Mouse (Mus musculus) spleen, adult 2 months (tissue): ENCODE data around the gene Col27a1. TPM values are rescaled to one million over a fixed set of nuclear protein-coding genes. Genes with fewer than 3 reads are reported as not detected.

Source experiments
- DNase-seq, 2 experiments: peaks; one replicate each; pipeline versions ENCODE4 v3.0.0 to v3.0.0-alpha.2; 2012 to 2021; ENCODE audit warnings: low spot score in 2 of 2, low read depth in 1 of 2
- H3K27ac ChIP-seq: fragments of 200-500 bp; 2 replicates; pipeline ENCODE4 v1.5.1; 2012; ENCODE audit warnings: low read length, inconsistent platforms; ENCODE audit not compliant: insufficient read depth
- H3K27me3 ChIP-seq: fragments of 200-500 bp; 2 replicates; pipeline ENCODE4 v1.6.1; 2012; ENCODE audit warnings: mild to moderate bottlenecking, moderate library complexity, low read length, inconsistent platforms; ENCODE audit not compliant: control insufficient read depth, insufficient read depth
- H3K36me3 ChIP-seq: fragments of 200-500 bp; 2 replicates; pipeline ENCODE4 v1.6.1; 2012; ENCODE audit warnings: mild to moderate bottlenecking, low read length, inconsistent platforms; ENCODE audit not compliant: control insufficient read depth, insufficient read depth
- H3K4me1 ChIP-seq: fragments of 200-500 bp; 2 replicates; pipeline ENCODE4 v1.6.1; 2011; ENCODE audit warnings: inconsistent platforms; ENCODE audit not compliant: control insufficient read depth, insufficient read depth, insufficient read length
- H3K4me3 ChIP-seq: fragments of 200-500 bp; 2 replicates; pipeline ENCODE4 v1.5.1; 2011; ENCODE audit warnings: mild to moderate bottlenecking, inconsistent platforms; ENCODE audit not compliant: insufficient read depth, insufficient read length; ENCODE audit errors: extremely low read depth
- CTCF ChIP-seq: fragments of 200-500 bp; IDR thresholded peaks from 2 replicates; pipeline ENCODE4 v1.5.1; 2011; ENCODE audit warnings: mild to moderate bottlenecking, inconsistent platforms; ENCODE audit not compliant: insufficient read depth, insufficient read length, insufficient replicate concordance; ENCODE audit errors: extremely low read depth
- POLR2A ChIP-seq: fragments of 200-500 bp; IDR thresholded peaks from 2 replicates; pipeline ENCODE4 v1.6.1; 2011; ENCODE audit warnings: low read depth, low read length, inconsistent platforms
- WGBS: fragments of 180-500 bp; shearing (Covaris S2); methylation state at CpG from one replicate; pipeline ENCODE4 v1.1.7; 2018; 5-methylcytosine and 5-hydroxymethylcytosine counted together
- polyA plus RNA-seq: library from polyadenylated mRNA; depleted of rRNA; stranded (reverse); fragments of >200 nt; gene quantifications from 2 replicates; pipeline ENCODE4 v1.2.3, GENCODE M21; 2012

The Col27a1 gene
- polyA plus RNA-seq, 1 experiment, result 9.1 TPM

DNA sequence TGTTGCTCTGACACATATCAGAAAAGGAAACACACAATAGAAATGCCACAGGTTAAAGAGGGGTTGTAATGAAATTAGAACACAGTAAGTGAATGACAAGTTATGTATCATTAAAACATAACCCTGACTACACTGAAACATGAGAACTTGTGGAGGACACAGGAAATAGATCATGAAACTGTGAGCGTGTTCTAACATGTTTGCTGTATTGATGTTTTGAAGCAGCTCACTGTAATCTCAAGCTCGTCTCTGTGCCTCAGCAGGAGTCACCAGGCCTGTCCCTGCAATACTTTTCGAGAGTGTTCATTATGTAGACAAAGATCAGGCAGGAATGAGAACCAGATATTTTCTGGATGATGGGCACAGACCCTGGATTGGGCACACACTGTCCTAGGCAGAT, 129.8 kb downstream of the Col27a1 start:
- no peak overlapping the region for H3K27ac ChIP-seq
- 90% methylated on average over 3 of the region's 3 CpGs for WGBS
- H3K36me3 ChIP-seq, result no peaks in the 10 kb centered on the region
- TF ChIP-seq CTCF, result no peak
- TF ChIP-seq POLR2A, result no peak
- H3K4me1 ChIP-seq, result no peaks in the 10 kb centered on the region
- H3K4me3 ChIP-seq, result no peak overlapping the region
- H3K27me3 ChIP-seq, result no peaks in the 10 kb centered on the region
- DNase-seq, result no peak

DNA sequence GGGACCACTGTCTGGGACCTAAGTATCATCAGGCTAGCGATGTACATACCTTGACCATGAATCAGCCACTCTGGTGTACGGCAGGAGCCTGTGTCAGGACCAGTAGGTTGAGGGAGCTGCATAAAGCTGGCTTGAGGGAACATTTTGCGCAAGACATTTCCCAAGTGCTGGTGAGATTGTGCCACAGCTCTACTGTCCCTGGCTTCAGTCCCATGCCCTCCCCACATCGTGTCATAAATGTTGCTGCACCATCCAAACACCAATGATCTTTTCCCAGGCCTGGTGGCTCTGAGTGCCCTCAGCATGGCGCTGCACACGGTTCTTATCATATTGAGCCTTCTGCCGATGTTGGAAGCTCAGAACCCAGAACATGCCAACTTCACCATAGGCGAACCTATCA, 130.5 kb downstream of the Col27a1 start, which contains the start of gene Orm1:
Gene Orm1 (plus strand): TSS at position 266 of the 400 bp plus-strand sequence.
- H3K4me3 ChIP-seq, result no peak within 1 kb of the TSS
- H3K36me3 ChIP-seq, result no peaks in the 10 kb centered on the region
- DNase-seq, result no peak
- H3K4me1 ChIP-seq, result no peaks in the 10 kb centered on the region
- WGBS, result 86% methylated on average over 8 of the region's 8 CpGs
- no peaks in the 10 kb centered on the region for H3K27me3 ChIP-seq
- no peak within 1 kb of the TSS for H3K27ac ChIP-seq
- TF ChIP-seq POLR2A (no peak), CTCF (no peak)

DNA sequence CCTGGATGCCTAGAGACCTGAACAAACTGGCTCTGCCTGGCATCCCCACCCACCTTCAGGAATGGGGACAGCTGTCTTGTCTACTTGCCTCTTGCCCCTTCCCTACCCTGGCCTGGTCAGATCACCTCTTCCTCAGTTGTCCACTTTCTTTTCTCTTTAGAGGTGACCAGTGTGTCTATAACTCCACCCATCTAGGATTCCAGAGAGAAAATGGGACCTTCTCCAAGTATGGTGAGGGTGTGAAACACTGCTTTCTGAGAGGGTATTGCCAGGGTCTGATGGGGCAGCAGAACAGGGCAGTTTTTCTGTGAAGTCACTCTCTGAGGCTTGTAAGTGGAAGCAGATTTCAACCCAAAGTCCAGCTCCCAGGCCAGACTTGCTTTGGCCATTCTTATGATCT, 131.5 kb downstream of the Col27a1 start:
- TF ChIP-seq CTCF, result no peak
- TF ChIP-seq POLR2A, result no peak
- H3K27me3 ChIP-seq, result no peaks in the 10 kb centered on the region
- no peak for DNase-seq
- H3K4me1 ChIP-seq, result no peaks in the 10 kb centered on the region
- H3K36me3 ChIP-seq, result no peaks in the 10 kb centered on the region
- no peak overlapping the region for H3K27ac ChIP-seq
- H3K4me3 ChIP-seq, result no peak overlapping the region

DNA sequence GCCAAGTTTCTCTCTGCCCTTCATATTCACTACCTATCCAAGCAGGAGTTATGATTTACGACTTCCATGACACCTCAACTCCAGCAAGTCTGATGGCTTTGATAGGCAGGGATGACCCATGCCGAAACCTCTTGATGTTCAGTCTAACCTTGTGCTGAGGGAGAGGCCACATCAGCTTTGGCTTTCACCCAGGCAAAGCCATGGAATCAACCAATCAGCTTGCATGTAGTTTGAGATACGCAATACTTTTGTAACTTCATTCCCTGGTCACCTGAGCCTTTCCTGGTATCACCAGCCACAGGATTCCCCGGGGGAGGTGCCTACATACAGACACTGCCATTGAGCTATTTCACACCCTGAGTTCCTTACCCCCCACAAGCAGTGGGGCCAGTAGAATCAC, 132.9 kb downstream of the Col27a1 start:
- DNase-seq, result no peak
- H3K4me3 ChIP-seq, result no peak overlapping the region
- no peaks in the 10 kb centered on the region for H3K36me3 ChIP-seq
- 86% methylated on average over 4 of the region's 4 CpGs for WGBS
- TF ChIP-seq POLR2A (no peak), CTCF (no peak)
- H3K4me1 ChIP-seq, result no peaks in the 10 kb centered on the region
- no peaks in the 10 kb centered on the region for H3K27me3 ChIP-seq
- H3K27ac ChIP-seq, result no peak overlapping the region

DNA sequence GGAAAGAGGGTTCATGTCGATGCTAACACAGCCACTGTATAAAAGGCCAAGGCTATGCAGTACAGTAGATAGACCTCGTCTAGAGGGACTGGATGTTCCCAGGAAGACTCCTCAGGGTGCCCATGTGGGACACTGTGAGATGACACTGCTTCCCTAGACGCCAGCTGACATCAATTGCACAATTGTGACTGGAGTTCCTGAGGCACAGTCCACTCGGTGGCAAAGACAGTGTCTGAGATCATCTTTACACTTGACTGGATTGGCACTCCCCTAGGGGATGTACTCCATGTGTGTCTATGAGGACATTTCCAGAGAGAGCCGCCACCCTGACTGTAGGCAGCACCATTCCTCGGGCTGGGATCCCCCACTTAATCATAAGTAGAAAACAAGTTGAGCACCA, 134.7 kb downstream of the Col27a1 start:
- Histone ChIP-seq H3K4me3 (no peak overlapping the region), H3K4me1 (no peaks in the 10 kb centered on the region), H3K27ac (no peak overlapping the region), H3K27me3 (no peaks in the 10 kb centered on the region), H3K36me3 (no peaks in the 10 kb centered on the region)
- TF ChIP-seq POLR2A (no peak), CTCF (no peak)
- 79% methylated on average over 6 of the region's 6 CpGs for WGBS
- DNase-seq, result no peak

DNA sequence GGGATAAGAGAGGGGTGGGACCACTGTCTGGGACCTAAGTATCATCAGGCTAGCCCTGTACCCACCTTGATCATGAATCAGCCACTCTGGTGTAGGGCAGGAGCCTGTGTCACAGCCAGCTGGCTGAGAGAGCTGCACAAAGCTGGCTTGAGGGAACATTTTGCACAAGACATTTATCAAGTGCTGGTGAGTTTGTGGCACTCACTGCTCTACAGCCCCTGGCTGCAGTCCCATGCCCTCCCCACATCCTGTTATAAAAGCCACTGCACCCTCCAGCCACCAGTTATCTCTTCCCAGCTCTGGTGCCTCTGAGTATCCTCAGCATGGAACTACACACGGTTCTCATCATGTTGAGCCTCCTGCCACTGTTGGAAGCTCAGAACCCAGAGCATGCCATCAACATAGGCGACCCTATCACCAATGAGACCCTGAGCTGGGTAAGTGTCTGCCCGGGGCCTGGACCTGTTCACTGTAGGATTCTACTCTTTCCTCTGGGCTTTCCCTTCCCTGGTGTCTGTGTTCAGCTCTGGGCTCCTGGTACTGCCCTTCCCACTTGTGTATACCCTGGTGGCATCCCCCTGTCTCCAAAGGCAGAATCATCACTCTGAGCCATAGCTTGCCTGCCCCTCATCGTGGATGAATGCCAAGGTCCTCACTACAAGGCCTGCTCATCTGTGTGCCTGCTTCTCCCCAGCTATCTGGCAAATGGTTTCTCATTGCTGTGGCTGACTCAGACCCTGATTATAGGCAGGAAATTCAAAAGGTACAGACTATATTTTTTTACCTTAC, 142.3 kb downstream of the Col27a1 start, which contains the start of gene Orm3:
Gene Orm3 (plus strand): TSS at position 286 of the 789 bp plus-strand sequence.
- no peaks in the 10 kb centered on the region for H3K27me3 ChIP-seq
- no peaks in the 10 kb centered on the region for H3K36me3 ChIP-seq
- no peak for DNase-seq
- no peak for TF ChIP-seq CTCF
- TF ChIP-seq POLR2A, result no peak
- H3K4me3 ChIP-seq, result no peak within 1 kb of the TSS
- H3K27ac ChIP-seq, result no peak within 1 kb of the TSS
- peaks cover 2% of the 10 kb centered on the region; the same call in 1 of the 2 replicates for H3K4me1 ChIP-seq
- 42% methylated on average over 4 of the region's 4 CpGs for WGBS

DNA sequence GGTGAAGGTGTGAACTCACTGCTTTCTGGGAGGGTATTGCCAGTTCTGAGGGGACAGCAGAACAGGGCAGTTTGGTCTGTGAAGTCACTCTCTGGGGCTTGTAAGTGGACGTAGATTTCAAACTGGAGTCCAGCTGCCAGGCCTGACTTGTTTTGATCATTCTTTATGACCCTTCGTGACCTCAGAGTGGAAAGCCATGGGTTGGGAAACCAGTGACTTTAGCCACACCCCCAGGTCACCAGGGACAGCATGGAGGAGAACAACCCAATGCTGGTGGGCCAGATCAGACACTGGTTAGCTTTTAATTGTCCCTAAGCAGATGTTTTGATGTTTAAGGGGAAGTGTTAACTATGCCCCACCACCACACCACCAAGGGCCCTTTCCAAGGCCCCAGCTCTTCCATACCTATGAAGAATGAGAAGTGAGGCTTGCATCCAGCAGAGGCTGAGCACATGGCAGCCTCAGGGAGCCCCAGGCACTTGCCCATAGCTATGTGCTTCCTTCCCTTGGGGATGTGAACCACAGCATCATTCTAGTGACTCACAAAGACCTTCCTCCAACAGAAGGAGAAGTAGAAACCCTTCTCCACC, 143.3 kb downstream of the Col27a1 start:
- H3K4me3 ChIP-seq, result no peak overlapping the region
- WGBS, result 68% methylated on average over 2 of the region's 2 CpGs
- H3K27me3 ChIP-seq, result no peaks in the 10 kb centered on the region
- H3K27ac ChIP-seq, result no peak overlapping the region
- DNase-seq, result no peak
- H3K4me1 ChIP-seq, result peaks cover 2% of the 10 kb centered on the region; the same call in 1 of the 2 replicates
- TF ChIP-seq POLR2A, result no peak
- no peak for TF ChIP-seq CTCF
- H3K36me3 ChIP-seq, result no peaks in the 10 kb centered on the region
